Mouse (Mus musculus) T-cell, adult 2 months (primary cell): ENCODE measurements around the gene H2al1g.
"Not testable (repeated sequence)": the region's sequence is repeated elsewhere in the genome, so short reads cannot be mapped to it uniquely, and the experiment has no call there.

Source experiments
- DNase-seq: peaks from one replicate; pipeline ENCODE4 v3.0.0; 2022; ENCODE audit warnings: low spot score

Gene H2al1g

GRCm38 (mm10) chrX:11317956-11318355 is at the start of gene H2al1g:
H2al1g (plus strand) TSS chrX:11318256.
- not testable (repeated sequence) for DNase-seq

GRCm38 (mm10) chrX:11269074-11269473 is 49.0 kb upstream of the H2al1g start:
- DNase-seq = no peak

- DNase-seq = no peak
These were observed 44.9 kb upstream of the H2al1g start for GRCm38 (mm10) chrX:11273190-11273589.

GRCm38 (mm10) chrX:11277083-11277482 is 41.0 kb upstream of the H2al1g start:
- DNase-seq = no peak

DNA sequence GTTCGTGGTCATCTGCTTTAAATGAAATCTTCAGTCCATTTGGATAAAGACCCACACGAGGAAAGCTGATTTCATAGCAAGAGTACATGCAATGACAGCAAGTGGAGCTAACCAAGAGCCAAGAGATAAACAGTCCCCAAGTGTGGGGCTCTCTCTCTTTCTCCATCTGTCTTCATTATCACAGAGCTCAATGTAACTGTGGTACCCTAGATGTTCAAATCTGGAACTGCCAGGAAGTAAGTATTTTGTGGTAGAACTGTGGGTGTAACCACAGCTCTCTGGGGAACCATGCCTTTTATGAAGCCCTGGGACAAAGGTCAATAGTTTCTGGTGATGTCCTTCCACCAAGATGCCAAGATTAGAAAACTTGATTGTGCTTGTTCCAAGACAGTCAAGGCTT is 37.3 kb upstream of the H2al1g start:
- no peak for DNase-seq

- no peak for DNase-seq
These were observed 29.7 kb upstream of the H2al1g start for GRCm38 (mm10) chrX:11288306-11288882.

DNA sequence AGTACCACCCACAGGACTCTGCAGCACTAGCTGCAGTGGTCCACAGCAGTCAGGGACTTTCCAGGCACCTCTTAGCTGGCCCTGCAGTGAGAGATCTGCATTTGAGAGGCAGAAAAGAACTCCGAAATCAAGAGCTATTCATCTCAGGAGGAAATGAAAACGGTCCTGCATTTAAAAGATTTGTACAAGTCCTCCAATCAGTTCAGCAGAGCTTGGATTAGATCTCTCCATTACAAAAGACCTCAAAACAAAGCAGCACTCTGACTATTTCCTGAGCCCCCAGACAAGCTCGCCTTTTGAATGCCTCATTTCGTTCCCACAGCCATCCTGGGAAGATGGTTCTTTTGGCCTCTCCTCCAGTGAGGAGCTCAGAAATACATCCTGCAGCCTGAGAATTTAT is 28.8 kb upstream of the H2al1g start:
- DNase-seq = no peak

- DNase-seq = not testable (repeated sequence)
These were observed 19.1 kb upstream of the H2al1g start, which contains the start of gene H2al1a for GRCm38 (mm10) chrX:11298957-11299356. H2al1a (plus strand) TSS chrX:11299257.

DNA sequence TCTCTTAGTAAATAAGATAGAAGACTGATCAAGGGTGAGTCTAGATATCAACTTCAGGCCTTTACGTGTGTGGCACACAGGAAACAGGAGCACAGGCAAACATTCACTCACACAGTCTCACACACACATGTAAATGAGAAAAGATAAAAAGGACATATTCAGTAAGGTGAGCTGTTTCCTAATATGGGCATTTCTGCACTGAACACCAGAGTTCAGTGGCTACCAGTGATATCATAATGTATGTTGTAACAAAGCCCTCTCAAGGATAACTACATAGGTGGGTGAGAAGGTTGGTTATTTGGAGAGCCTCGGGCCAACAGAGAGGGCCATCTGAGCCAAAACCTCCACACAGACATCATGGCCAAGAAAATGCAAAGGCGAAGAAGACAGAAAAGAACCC is 15.9 kb upstream of the H2al1g start, which contains the start of gene H2al1b:
H2al1b (plus strand) TSS at position 301 of the 400 bp plus-strand sequence.
- DNase-seq = not testable (repeated sequence)

GRCm38 (mm10) chrX:11305355-11305754 is 12.7 kb upstream of the H2al1g start, which contains the start of gene H2al1c:
H2al1c (plus strand) TSS chrX:11305655.
- DNase-seq = not testable (repeated sequence)

- not testable (repeated sequence) for DNase-seq
These were observed 9.5 kb upstream of the H2al1g start, which contains the start of gene H2al1d for GRCm38 (mm10) chrX:11308524-11308923. H2al1d (plus strand) TSS chrX:11308824.

- DNase-seq = not testable (repeated sequence)
These were observed 6.4 kb upstream of the H2al1g start, which contains the start of gene H2al1e for GRCm38 (mm10) chrX:11311634-11312033. H2al1e (plus strand) TSS chrX:11311934.

DNA sequence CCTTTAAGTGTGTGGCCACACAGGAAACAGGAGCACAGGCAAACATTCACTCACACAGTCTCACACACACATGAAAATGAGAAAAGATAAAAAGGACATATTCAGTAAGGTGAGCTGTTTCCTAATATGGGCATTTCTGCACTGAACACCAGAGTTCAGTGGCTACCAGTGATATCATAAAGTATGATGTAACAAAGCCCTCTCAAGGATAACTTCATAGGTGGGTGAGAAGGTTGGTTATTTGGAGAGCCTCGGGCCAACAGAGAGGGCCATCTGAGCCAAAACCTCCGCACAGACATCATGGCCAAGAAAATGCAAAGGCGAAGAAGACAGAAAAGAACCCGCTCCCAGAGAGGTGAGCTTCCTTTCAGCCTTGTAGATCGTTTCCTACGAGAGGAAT is 3.2 kb upstream of the H2al1g start, which contains the start of gene H2al1f:
H2al1f (plus strand) TSS at position 301 of the 400 bp plus-strand sequence.
- not testable (repeated sequence) for DNase-seq

DNA sequence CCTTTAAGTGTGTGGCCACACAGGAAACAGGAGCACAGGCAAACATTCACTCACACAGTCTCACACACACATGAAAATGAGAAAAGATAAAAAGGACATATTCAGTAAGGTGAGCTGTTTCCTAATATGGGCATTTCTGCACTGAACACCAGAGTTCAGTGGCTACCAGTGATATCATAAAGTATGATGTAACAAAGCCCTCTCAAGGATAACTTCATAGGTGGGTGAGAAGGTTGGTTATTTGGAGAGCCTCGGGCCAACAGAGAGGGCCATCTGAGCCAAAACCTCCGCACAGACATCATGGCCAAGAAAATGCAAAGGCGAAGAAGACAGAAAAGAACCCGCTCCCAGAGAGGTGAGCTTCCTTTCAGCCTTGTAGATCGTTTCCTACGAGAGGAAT is 3.1 kb downstream of the H2al1g start, which contains the start of gene H2al1h:
H2al1h (plus strand) TSS at position 301 of the 400 bp plus-strand sequence.
- not testable (repeated sequence) for DNase-seq

DNA sequence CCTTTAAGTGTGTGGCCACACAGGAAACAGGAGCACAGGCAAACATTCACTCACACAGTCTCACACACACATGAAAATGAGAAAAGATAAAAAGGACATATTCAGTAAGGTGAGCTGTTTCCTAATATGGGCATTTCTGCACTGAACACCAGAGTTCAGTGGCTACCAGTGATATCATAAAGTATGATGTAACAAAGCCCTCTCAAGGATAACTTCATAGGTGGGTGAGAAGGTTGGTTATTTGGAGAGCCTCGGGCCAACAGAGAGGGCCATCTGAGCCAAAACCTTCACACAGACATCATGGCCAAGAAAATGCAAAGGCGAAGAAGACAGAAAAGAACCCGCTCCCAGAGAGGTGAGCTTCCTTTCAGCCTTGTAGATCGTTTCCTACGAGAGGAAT is 6.3 kb downstream of the H2al1g start, which contains the start of gene H2al1i:
H2al1i (plus strand) TSS at position 301 of the 400 bp plus-strand sequence.
- not testable (repeated sequence) for DNase-seq

GRCm38 (mm10) chrX:11327522-11327921 is 9.5 kb downstream of the H2al1g start, which contains the start of gene H2al1j:
H2al1j (plus strand) TSS chrX:11327822.
- not testable (repeated sequence) for DNase-seq

GRCm38 (mm10) chrX:11345762-11346161 is 27.7 kb downstream of the H2al1g start:
- DNase-seq = no peak

DNA sequence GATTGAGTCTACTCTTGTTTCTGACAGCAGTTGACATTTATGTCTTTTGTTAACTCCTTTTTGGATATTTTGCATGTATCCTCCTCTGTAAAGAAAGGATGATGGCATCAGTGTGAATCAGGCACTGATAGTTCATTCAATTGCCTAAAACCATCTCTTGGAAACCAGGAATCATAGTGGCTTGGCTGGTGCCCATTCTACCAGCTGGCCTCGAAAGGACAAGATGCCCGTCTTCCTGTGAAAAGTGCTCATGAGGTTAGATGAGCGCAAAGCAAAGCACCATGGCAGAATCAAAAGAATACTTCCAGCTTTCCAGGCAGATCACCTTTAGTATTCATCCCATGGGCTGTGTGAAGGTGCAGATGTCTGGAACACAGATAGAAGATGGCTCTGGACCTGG is 28.7 kb downstream of the H2al1g start:
- DNase-seq = no peak

DNA sequence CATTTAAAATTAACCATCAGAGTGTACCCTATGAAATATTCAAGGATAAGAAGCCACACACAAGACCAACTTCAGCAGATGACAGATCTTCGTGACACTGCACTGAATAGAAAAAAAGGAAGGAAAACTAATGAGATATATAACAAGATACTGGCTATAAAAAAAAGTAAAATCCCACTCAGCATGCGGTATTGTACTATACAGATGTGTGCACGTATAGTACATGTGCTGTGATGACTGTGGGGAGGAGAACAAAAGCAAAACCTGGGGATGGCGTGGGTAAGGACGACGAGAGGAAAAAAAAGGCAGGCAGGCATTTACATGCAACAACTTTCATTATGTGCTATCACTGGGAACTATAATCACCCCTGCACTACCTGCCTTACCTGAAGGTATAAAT is 42.8 kb downstream of the H2al1g start:
- DNase-seq = no peak

DNA sequence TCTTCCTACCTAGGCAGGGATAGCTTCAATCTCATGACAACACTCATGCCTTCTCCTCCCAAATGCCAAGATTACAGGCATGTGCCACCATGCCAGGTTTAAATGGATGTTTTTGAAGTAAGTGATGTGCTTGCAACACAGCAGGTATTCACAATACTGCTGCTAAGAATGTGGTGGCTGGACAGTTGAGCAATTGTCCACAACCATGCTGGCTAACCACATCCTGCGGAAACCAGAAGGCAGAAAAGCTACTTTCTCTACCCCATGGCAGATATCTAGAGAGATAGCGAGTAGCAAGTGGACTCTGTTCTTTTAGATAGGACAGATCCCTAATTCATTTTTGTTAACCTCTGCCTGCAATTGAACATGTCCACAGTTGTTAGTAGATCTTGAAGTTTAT is 43.2 kb downstream of the H2al1g start:
- DNase-seq = no peak

GRCm38 (mm10) chrX:11363890-11364289 is 45.8 kb downstream of the H2al1g start:
- DNase-seq = no peak

DNA sequence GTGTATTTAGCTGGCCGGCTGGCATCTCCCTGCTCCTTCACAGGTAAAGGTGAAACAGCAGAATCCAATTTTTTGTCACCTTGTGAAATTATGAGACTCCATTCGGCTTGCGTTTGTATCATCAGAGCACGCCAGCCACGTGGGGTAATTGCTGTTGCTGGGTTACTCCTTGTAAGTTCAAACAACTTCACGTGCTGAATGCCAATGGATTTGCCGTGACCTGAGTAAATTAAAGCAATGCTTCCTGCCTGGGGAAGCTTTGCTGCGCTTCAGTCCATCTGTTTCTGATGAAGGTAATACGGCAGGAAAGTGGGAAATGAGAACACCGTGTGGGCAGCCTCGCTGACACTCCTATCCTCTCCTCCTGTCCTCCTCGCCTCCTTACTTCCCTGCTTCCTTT is 47.1 kb downstream of the H2al1g start:
- DNase-seq = no peak
